ENCODE assay signal across 8 mouse cellular contexts in the genomic region with DNA sequence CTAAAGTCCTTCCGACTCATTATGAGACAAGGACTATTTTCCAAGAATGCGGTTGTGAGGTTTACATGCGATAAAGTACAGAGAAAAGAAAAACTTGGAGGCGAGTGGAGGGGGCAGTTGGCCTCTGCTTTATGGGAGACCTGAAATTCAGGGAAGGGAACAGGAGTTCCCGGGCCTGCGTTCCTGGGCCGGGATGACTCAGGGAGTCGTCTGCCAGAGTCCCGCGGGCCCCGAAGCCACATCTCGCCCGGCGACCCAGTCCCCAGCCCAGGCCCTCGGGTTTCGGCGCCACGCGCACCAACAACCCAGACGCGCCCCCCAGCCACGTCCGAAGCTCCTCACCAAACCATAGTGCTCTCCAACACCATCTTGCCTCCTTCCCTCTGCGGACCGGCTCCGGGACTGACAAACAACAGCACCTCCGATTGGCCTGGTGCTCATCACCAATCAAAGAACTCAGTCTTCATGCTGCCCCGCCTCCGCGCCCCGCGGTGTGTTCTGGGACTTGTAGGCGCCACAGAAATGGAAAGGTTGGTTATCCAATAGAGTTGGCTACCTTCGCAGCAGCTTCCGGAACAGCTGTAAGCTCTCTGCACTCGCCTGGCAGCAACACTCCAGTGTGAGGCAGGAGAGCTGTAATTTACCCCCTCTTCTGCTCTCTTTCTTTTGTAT. TPM values are rescaled to one million over a fixed set of nuclear protein-coding genes. Genes with fewer than 3 reads are reported as not detected.
DNase-seq lines count a peak whose midpoint lies in the region; ATAC-seq and TF ChIP-seq lines count a peak whose summit lies in the region.

Psmd4 (minus strand) TSS at position 449 of the 672 bp plus-strand sequence.

- H3K9me3 ChIP-seq in ES-Bruce4 (replicated peaks; ENCODE audit: control insufficient read depth, insufficient read depth, low read length, poor library complexity, severe bottlenecking) = no peaks in the 10 kb centered on the region
- no peaks in the 10 kb centered on the region for H3K9me3 ChIP-seq in forebrain, embryonic 13.5 days (replicated peaks)
- H3K9me3 ChIP-seq in liver, postnatal 0 days (ENCODE audit: low read length) = no peaks in the 10 kb centered on the region
- no peaks in the 10 kb centered on the region for H3K9me3 ChIP-seq in neural tube, embryonic 14.5 days (ENCODE audit: control insufficient read depth, low read length)

- no peak within 1 kb of the TSS for H3K27ac ChIP-seq in ES-Bruce4 (ENCODE audit: insufficient read depth, low read length)
- H3K27ac ChIP-seq in forebrain, embryonic 13.5 days = no peak within 1 kb of the TSS; the same call in 1 of the 2 replicates
- peak within 1 kb of the TSS; percentile 76 for H3K27ac ChIP-seq in liver, postnatal 0 days (ENCODE audit: low read depth)
- H3K27ac ChIP-seq in neural tube, embryonic 14.5 days (ENCODE audit: low read depth, low read length) = peak within 1 kb of the TSS; percentile 57; the same call in 1 of the 2 replicates

- peak within 1 kb of the TSS; percentile 66 for H3K4me2 ChIP-seq in forebrain, embryonic 13.5 days
- H3K4me2 ChIP-seq in liver, postnatal 0 days (ENCODE audit: low read depth, low read length) = peak within 1 kb of the TSS; percentile 73
- H3K4me2 ChIP-seq in neural tube, embryonic 14.5 days (ENCODE audit: low read depth, low read length) = peak within 1 kb of the TSS; percentile 63

- peak within 1 kb of the TSS; percentile 95 for H3K4me3 ChIP-seq in ES-Bruce4 (ENCODE audit: low read depth, low read length)
- peak within 1 kb of the TSS; percentile 63 for H3K4me3 ChIP-seq in forebrain, embryonic 13.5 days
- peak within 1 kb of the TSS; percentile 83 for H3K4me3 ChIP-seq in liver, postnatal 0 days (ENCODE audit: low read depth, low read length)
- peak within 1 kb of the TSS; percentile 88 for H3K4me3 ChIP-seq in neural tube, embryonic 14.5 days (ENCODE audit: low read depth, low read length)

- peak within 1 kb of the TSS; percentile 96 for H3K9ac ChIP-seq in ES-Bruce4 (ENCODE audit: low read depth, poor library complexity, severe bottlenecking)
- peak within 1 kb of the TSS; percentile 86 for H3K9ac ChIP-seq in forebrain, embryonic 13.5 days
- H3K9ac ChIP-seq in liver, postnatal 0 days (replicated peaks) = peak within 1 kb of the TSS; percentile 84
- peak within 1 kb of the TSS; percentile 81 for H3K9ac ChIP-seq in neural tube, embryonic 14.5 days (replicated peaks; ENCODE audit: low read depth, low read length)

- TF ChIP-seq EP300 in ES-Bruce4 (IDR thresholded peaks at IDR 0.05; ENCODE audit: insufficient read depth, low read depth, low read length) = no peak
- peak; percentile 33; the same call in 1 of the 2 replicates for TF ChIP-seq EP300 in liver, postnatal 0 days (IDR thresholded peaks at IDR 0.05; ENCODE audit: low read depth)

- intact Hi-C loops in heart, postnatal 10 days (cut with DNase I) = no loop called here

- no peaks in the 10 kb centered on the region for H3K27me3 ChIP-seq in ES-Bruce4 (ENCODE audit: control insufficient read depth, insufficient read depth, low read length, poor library complexity, severe bottlenecking)
- no peaks in the 10 kb centered on the region for H3K27me3 ChIP-seq in forebrain, embryonic 13.5 days
- no peaks in the 10 kb centered on the region for H3K27me3 ChIP-seq in liver, postnatal 0 days (ENCODE audit: insufficient read depth, low read length)
- H3K27me3 ChIP-seq in neural tube, embryonic 14.5 days (ENCODE audit: control insufficient read depth, insufficient read depth, low read length) = no peaks in the 10 kb centered on the region

- TF ChIP-seq CTCF in ES-Bruce4 (IDR thresholded peaks at IDR 0.05; ENCODE audit: low read depth, low read length) = no peak
- TF ChIP-seq CTCF in liver, postnatal 0 days (IDR thresholded peaks at IDR 0.05; ENCODE audit: low read depth) = no peak

- peaks cover 9% of the 10 kb centered on the region for H3K36me3 ChIP-seq in ES-Bruce4 (ENCODE audit: control insufficient read depth, insufficient read depth, low read length, poor library complexity, severe bottlenecking)
- H3K36me3 ChIP-seq in forebrain, embryonic 13.5 days (ENCODE audit: poor library complexity, severe bottlenecking) = peaks cover 23% of the 10 kb centered on the region
- H3K36me3 ChIP-seq in liver, postnatal 0 days (replicated peaks; ENCODE audit: insufficient read depth, low read length) = peaks cover 7% of the 10 kb centered on the region; the same call in 1 of the 2 replicates
- H3K36me3 ChIP-seq in neural tube, embryonic 14.5 days (ENCODE audit: control insufficient read depth, insufficient read depth, low read length) = no peaks in the 10 kb centered on the region; the same call in none of the 2 replicates

- WGBS in forebrain, embryonic 13.5 days = under 1% methylated on average over 36 of the region's 36 CpGs
- WGBS in large intestine, adult 2 months = under 1% methylated on average over 36 of the region's 36 CpGs
- WGBS in liver, postnatal 0 days (ENCODE audit: insufficient replicate concordance) = under 1% methylated on average over 35 of the region's 36 CpGs
- 1% methylated on average over 30 of the region's 36 CpGs for WGBS in neural tube, embryonic 14.5 days

- peak; percentile 99 for ATAC-seq in cerebellum, adult (ENCODE audit: insufficient number of reproducible peaks, low FRiP score, low TSS enrichment)
- ATAC-seq in forebrain, embryonic 13.5 days = peak; percentile 100
- ATAC-seq in liver, postnatal 0 days = peak; percentile 97
- peak; percentile 99 for ATAC-seq in neural tube, embryonic 14.5 days (ENCODE audit: low read depth)

- TF ChIP-seq POLR2A in ES-Bruce4 (IDR thresholded peaks at IDR 0.05; ENCODE audit: insufficient read depth, low read length) = peak; percentile 68

- H3K4me1 ChIP-seq in ES-Bruce4 (ENCODE audit: control insufficient read depth, insufficient read depth, low read length) = no peaks in the 10 kb centered on the region
- peaks cover 7% of the 10 kb centered on the region for H3K4me1 ChIP-seq in forebrain, embryonic 13.5 days
- H3K4me1 ChIP-seq in liver, postnatal 0 days (ENCODE audit: insufficient read depth) = peaks cover 9% of the 10 kb centered on the region
- H3K4me1 ChIP-seq in neural tube, embryonic 14.5 days (ENCODE audit: control insufficient read depth, insufficient read depth, low read length) = peaks cover 7% of the 10 kb centered on the region

- peak; percentile 99 for DNase-seq in heart, postnatal 10 days
- DNase-seq in large intestine, adult 2 months (ENCODE audit: low read depth, low spot score) = peak; percentile 91
- peak; percentile 99 for DNase-seq in liver, postnatal 0 days
- DNase-seq in testis, postnatal 10 days (ENCODE audit: low spot score) = peak; percentile 97

RNA-seq across cellular contexts. Expression of gene Psmd4, which starts in this region (rescaled TPM):
- 286 and 316 TPM in 2 replicates for polyA plus RNA-seq in ES-Bruce4 (2011; ENCODE audit: insufficient read depth, insufficient read length, low read depth, missing spikeins)
- 299 and 311 TPM in 2 replicates for polyA plus RNA-seq in forebrain, embryonic 13.5 days (2015; fragmentation: Nextera tagmentation; extraction: Ambion mirVana)
- 100 to 1,000 TPM; 140 to 142 TPM for total RNA-seq in heart, postnatal 10 days (2021)
- 138 and 153 TPM in 2 replicates for polyA plus RNA-seq in large intestine, adult 2 months (2012; rRNA removed)
- polyA plus RNA-seq in liver, postnatal 0 days (2015; fragmentation: Nextera tagmentation; extraction: Ambion mirVana) = 142 and 143 TPM in 2 replicates
- 252 and 260 TPM in 2 replicates for polyA plus RNA-seq in neural tube, embryonic 14.5 days (2014; fragmentation: Nextera tagmentation; extraction: Ambion mirVana)

Comparison
In these comparisons a context has a peak if more than half of its experiments do, and no peak if none do; other contexts are left out.
1. H3K27ac ChIP-seq: peak in liver, postnatal 0 days (single experiment) and neural tube, embryonic 14.5 days (single experiment); none in ES-Bruce4 (single experiment) and forebrain, embryonic 13.5 days (single experiment).
2. Peak in every context shown above with its lines, with median percentiles within 50 percentile points of each other: H3K4me3 ChIP-seq, H3K9ac ChIP-seq, ATAC-seq, H3K4me2 ChIP-seq and DNase-seq.